Mouse (Mus musculus) large intestine, adult 2 months (tissue): Measurements from ENCODE around the gene Uck2. TPM values are rescaled to one million over a fixed set of nuclear protein-coding genes. Genes with fewer than 3 reads are reported as not detected.

Experiments used
- DNase-seq: peaks from one replicate; pipeline ENCODE4 v3.0.0-alpha.2; 2012; ENCODE audit warnings: low read depth, low spot score
- WGBS: fragments of 180-500 bp; shearing (Covaris S2); methylation state at CpG from one replicate; pipeline ENCODE4 v1.1.7; 2018; 5-methylcytosine and 5-hydroxymethylcytosine counted together
- polyA plus RNA-seq: library from polyadenylated mRNA; depleted of rRNA; stranded (reverse); fragments of >200 nt; gene quantifications from 2 replicates; pipeline ENCODE4 v1.2.3, GENCODE M21; 2012

Uck2 gene
- polyA plus RNA-seq, 1 experiment, result 24.9 TPM

GRCm38 (mm10) chr1:167262489-167263041, 22.6 kb downstream of the Uck2 start:
- 35% methylated on average over 10 of the region's 10 CpGs for WGBS
- DNase-seq, result no peak

DNA sequence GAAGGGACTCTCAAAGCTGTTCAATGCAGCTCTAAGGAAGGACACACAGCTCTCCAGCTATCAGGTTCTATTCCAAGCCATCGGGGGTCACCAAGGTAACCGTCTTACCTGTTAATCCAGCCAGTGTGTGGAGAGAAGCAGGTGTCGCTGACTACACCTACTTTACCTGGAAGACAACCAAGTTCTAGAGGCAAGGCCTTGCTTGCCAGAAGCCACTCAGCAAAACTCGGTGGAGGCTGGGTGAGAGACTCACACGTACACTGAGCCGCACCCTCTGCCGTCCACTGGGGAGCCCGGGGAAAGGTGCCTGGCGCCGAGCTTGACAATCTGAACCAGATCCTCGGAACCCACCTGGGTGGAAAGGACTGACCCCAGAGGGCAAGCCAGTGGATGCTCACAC, 23.4 kb downstream of the Uck2 start:
- 37% methylated on average over 11 of the region's 11 CpGs for WGBS
- no peak for DNase-seq

DNA sequence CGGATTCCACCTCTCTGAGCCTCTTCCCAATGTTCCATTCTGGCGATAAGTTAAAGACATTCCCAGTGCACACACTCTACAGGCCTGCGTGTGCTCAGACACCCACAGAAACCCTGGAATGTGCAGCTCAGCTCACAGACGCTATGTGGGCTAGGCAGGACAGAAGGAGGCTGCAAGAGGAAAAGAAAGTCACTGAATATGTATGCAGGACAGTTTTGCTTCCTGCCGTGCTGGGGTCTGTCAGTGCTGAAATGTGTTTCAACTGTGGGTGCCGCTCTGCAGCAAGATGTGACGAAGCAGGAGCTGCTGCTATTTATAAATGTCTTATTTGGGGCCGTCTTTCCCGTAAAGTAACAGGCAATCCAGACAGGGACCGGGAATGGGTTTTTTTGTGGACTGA, 25.4 kb downstream of the Uck2 start:
- DNase-seq, result no peak
- 61% methylated on average over 10 of the region's 10 CpGs for WGBS

DNA sequence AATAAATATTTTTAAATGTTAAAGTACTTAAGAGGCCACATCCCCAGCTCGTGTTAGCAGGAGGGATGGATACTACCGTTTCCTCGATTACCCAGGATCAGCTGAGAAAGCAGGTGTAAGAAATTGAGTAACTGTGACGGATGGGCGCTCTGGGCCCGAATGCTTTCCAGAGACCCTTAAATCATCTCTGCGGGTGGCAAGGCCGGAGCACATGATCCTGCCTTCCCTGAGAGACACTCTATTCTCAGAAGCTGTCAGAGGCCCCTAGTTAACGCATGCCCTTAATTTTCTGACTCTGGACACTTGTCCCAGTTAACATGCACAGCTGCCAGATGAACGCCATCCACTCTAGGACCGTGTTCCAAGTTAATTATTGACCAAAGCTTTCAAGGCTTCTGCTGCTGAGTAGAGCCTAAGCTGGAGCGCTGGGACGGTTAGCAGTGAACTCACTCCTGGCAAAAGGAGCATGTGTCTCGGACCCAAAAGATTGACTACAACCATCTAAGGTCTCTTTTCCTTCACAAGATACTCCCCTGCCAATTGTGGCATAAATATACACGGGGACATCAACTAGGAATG, 28.3 kb downstream of the Uck2 start:
- WGBS, result 33% methylated on average over 15 of the region's 15 CpGs
- no peak for DNase-seq

DNA sequence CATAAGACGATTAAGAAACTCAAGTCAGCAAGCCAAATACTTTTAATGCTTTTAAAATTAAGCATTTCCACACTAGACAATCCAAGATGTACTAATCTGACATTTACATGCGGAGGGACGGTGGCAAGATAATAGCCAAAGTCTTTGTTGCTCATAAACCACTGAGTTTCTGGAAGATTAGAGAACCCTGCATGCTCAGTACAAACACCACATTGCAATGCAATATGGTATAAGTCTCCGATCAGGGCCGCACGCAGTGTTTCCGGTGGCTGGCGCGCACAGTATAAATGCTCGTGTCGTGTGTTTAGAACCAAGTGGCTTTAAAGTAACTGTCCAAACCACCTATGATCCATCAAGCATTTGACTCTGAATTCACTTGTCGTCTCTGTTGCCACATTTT, 31.5 kb downstream of the Uck2 start:
- DNase-seq, result no peak
- 89% methylated on average over 12 of the region's 12 CpGs for WGBS

- 47% methylated on average over 8 of the region's 8 CpGs for WGBS
- DNase-seq, result no peak
Measured at GRCm38 (mm10) chr1:167249881-167250280, 35.2 kb downstream of the Uck2 start.

DNA sequence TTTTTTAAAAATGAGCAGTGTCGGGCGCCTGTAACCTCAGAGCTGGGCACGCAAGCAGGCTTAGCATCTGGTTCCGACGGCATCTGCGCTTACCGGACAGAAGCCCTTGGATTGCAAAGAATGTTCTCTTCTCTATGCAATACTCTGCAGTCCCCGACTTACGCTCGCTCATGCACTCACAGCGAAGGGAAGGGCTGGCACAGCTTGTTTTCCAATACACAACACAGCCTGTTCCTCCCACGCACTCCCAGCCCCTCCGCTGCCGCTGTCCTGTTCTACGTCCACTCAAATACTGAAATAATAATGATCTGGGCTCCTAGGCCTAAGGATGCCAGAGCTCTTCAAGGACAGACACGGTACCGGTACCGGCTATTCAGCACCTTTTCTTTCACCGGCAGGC, 35.9 kb downstream of the Uck2 start:
- WGBS, result 77% methylated on average over 19 of the region's 19 CpGs
- no peak for DNase-seq

DNA sequence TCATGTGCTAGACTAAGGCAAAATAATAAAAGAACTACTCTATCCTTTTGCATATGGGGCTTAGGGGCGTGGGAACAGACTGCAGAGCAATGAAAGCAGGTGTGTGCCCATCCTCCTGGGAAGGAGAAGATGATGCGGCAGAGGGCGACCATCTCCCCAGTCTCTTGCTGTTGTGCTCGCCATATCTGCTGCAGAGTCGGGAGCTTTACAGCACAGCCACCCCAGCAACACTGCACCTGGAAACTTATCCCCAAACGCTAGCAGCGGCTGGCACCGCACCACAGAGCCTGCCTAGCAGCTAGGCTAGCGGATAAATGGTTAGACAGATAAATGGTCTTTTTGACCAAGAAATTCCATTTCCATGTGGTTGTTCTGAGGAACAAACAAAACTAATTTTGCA, 37.2 kb downstream of the Uck2 start:
- WGBS, result 81% methylated on average over 9 of the region's 9 CpGs
- DNase-seq, result no peak

- no peak for DNase-seq
- WGBS, result 8% methylated on average over 8 of the region's 8 CpGs
Measured at GRCm38 (mm10) chr1:167246976-167247375, 38.1 kb downstream of the Uck2 start.

GRCm38 (mm10) chr1:167246275-167246674, 38.8 kb downstream of the Uck2 start:
- WGBS, result 66% methylated on average over 9 of the region's 9 CpGs
- no peak for DNase-seq

GRCm38 (mm10) chr1:167245180-167245641, 39.9 kb downstream of the Uck2 start:
- no peak for DNase-seq
- WGBS, result 51% methylated on average over 9 of the region's 9 CpGs

- WGBS, result 34% methylated on average over 7 of the region's 7 CpGs
- DNase-seq, result no peak
Measured at GRCm38 (mm10) chr1:167242191-167242681, 42.9 kb downstream of the Uck2 start.

- DNase-seq, result no peak
- WGBS, result 91% methylated on average over 3 of the region's 3 CpGs
Measured at GRCm38 (mm10) chr1:167241487-167241886, 43.6 kb downstream of the Uck2 start.

GRCm38 (mm10) chr1:167240361-167240760, 44.8 kb downstream of the Uck2 start:
- 77% methylated on average over 5 of the region's 5 CpGs for WGBS
- DNase-seq, result no peak

DNA sequence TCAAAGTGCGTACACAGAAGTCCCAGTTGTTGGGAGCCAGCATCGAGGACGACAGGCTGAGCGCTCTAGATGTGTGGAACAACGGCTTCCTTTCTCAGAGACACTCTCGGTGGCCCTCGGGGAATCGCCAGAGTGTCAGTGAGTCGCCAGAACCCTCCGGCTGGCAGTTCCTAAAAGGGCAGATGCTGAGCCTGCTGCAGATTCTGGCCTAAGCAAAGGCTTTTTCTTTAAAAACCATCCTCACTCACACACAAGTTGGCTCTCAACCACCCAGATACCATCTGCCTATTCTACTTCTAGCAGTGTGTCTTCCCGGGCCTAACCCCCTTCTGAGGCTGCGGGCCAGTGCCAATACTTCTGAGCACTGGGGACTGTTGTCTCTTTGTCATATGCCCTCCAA, 45.2 kb downstream of the Uck2 start:
- no peak for DNase-seq
- WGBS, result 79% methylated on average over 12 of the region's 12 CpGs

- DNase-seq, result no peak
- WGBS, result 91% methylated on average over 11 of the region's 11 CpGs
Measured at GRCm38 (mm10) chr1:167237798-167238197, 47.3 kb downstream of the Uck2 start.

DNA sequence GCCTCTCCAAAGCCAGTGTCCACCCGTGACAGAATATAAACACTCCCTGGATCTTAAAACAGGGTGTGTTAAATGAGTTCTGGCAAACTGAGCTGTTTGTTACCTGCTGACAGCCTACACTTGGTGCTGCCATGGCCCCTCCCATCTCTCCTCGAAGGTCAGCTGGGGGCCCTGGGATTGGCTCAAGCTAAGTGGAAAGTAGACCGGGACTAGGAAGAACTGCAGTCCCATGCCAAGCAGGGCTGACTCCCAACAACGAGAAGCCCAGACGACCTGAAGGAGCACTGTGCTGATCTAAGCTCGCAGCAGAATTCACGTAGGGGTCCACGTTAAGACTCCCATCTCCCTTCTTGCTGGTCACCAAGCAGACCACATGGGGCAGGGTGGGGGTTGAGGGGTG, 48.3 kb downstream of the Uck2 start:
- WGBS, result 48% methylated on average over 8 of the region's 8 CpGs
- DNase-seq, result no peak

GRCm38 (mm10) chr1:167234344-167234743, 50.8 kb downstream of the Uck2 start:
- 88% methylated on average over 10 of the region's 10 CpGs for WGBS
- no peak for DNase-seq

DNA sequence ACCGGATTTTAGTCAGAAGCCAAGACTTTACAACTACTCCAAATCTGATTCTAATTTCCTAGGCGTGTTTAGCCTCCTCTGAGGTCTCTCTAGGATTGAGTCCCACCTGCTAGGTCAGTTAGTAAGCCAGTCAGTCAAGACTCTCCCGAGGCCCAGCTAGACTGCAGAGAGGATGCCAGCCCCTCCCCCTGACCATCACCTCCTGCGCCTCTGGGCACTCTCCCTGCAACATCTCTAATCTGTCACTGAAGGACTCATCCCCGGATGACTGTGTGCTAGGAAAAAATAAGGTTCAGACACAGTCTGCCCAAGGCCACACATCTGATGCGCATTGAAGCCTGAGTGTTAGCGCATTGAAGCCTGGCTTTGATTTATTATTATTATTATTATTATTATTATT, 52.2 kb downstream of the Uck2 start:
- no peak for DNase-seq
- 83% methylated on average over 7 of the region's 7 CpGs for WGBS

DNA sequence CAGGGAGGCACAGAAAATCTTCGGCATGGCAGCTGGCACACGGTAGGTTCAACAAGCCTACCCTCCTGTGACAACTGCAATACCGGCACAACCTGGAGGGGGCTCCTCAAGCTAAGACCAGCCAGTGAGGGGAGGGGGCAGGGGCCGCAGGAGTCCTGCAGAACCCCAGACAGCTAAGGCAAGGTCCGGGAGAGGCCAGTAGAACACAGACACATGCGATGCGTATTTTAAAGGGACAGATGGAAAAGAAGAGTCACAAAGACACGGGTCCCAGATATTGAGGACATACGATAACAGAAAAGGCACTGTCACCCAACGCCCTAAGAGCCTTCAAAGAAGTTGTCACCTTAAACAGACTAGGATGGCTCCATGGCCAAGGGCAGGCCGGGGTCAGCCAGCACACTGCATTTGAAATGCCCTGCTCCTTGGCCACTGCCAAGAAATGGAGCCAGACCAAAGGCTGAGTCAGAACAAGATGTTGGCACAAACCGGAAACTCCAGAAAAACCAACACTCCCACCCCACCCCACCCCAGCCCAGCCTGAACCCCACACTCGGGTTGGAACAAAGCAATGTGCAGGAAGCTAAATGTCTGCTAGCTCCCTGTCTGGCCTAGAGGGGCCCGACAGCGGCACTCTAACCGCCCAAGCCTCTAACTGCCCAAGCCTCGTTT, 53.4 kb downstream of the Uck2 start:
- no peak for DNase-seq
- WGBS, result 65% methylated on average over 17 of the region's 17 CpGs

- 86% methylated on average over 17 of the region's 17 CpGs for WGBS
- DNase-seq, result no peak
Measured at GRCm38 (mm10) chr1:167230930-167231611, 54.0 kb downstream of the Uck2 start.
